Mouse (Mus musculus) cerebellum, adult 11-12 months (tissue): ENCODE results near the gene Cdc42bpa.

Experiments
- DNase-seq: peaks from one replicate; pipeline ENCODE4 v3.0.0; 2022

The Cdc42bpa gene

DNA sequence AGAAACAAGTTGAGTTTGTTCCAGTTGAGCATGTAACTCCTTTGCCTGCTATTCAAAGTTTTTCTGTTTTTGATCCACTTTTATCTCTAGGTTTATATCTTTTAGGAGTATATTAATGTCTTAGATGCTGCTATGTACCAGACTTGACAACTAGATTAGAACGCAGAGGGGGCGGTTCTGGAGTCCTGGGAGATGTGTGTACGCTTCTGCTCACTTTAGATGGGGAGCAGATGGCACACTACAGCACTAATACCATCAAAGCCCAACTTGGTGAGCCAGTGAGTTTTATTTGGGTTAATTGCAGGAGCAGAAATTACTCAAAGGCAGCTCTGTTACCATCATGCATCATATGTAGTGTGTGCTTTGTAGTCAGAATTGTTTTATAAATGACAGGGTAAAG is 77.2 kb downstream of the Cdc42bpa start:
- DNase-seq: no peak

DNA sequence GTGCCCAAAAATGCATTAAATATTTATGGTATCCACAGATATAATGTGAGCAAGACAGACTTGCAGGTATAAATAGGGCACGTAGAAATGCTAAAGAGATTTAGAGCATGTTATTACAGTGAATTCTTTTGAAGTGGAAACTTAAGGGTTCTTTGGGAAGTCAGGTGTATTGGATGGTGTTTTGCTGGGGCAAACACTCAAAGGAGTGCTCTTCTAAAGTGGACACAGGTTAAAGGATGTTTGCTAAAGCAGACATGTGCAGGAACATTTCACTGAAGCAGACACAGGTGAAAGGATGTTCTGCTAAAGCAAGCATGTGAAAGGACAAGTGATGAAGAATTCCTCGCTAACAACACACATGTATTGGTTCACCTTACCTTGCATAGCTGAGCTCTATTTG is 83.9 kb downstream of the Cdc42bpa start:
- DNase-seq: no peak

GRCm38 (mm10) chr1:180045172-180045571 is 84.9 kb downstream of the Cdc42bpa start:
- DNase-seq: no peak

DNA sequence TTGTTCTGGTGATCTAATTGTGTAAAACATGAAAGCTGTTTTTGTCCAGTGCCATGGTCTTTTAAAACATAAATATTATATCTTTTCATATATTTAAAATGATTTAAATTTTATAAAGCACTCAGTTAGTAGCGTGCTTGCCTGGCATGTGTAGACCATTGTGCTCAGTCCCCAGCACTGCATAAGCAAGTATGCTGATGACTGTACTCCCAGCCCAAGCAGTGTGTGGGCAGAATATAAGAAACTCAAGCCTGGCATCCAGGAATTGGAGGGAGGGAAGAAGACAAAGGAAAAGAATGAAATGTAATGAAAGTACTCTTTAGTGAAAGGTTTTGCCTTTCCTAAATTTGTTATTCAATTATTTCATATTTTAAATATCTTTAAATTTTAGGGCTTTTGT is 128.9 kb downstream of the Cdc42bpa start:
- DNase-seq: no peak

- DNase-seq: no peak
These were observed 138.2 kb downstream of the Cdc42bpa start for GRCm38 (mm10) chr1:180098426-180098825.

- DNase-seq: no peak
These were observed 144.3 kb downstream of the Cdc42bpa start for GRCm38 (mm10) chr1:180104567-180104966.

GRCm38 (mm10) chr1:180109050-180109449 is 148.8 kb downstream of the Cdc42bpa start:
- no peak for DNase-seq

DNA sequence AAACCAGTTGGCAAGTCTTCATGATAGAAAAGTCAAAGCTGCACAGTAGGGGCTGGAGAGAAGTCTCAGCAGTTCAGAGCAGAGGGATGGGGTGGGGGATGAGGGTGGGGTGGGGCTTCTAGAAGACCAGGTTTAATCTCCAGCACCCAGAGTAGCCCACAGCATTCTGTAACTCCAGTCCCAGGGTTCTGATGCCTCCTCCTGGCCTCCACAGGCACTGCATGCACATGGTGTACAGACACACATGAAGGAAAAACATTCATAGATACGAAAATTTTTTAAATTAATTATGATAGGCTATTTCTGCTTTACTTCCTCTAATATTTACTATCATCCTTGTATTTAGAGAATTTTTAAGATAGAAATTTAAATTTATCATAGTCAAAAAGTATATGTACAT is 156.3 kb downstream of the Cdc42bpa start:
- DNase-seq: no peak

DNA sequence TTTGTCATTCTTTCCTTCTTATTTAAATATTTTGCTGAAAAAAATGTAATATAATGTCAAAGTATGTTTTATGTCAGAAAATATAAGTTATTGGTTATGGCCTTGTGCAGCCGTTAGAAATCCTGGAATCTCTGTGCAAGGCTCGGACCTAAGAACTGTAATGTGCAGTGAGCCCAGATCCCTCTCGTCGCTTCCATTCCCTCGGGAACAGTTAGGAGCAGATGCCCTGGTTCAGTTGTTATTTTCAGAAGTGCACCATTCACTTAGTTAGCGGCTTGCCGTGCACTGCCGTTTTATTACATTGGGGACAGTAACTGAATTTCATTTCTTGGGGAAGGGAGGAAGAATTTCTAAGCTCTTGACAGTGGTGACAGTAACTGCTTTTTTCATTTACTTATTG is 158.0 kb downstream of the Cdc42bpa start:
- no peak for DNase-seq

- DNase-seq: no peak
These were observed 168.0 kb downstream of the Cdc42bpa start for GRCm38 (mm10) chr1:180128077-180128792.

DNA sequence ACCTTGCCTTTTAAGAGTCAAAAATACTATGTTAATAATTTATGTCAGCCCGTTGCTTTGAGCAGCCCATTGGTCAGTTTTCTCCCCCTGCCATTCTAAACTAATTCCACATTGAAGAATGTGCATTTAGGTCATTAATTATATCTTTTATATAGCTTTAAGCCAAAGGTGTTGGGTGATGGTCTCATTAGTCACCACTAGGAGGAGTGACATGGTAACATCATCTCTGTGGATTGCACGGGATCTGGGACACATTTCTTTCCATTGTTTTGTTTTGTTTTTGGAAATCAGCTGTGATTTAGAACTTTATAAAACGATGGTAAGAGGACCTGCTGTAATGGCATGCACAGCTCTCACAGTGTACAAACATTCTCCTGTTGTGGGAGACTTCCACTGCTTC is 171.1 kb downstream of the Cdc42bpa start:
- no peak for DNase-seq

- no peak for DNase-seq
These were observed 171.9 kb downstream of the Cdc42bpa start for GRCm38 (mm10) chr1:180132187-180132586.

DNA sequence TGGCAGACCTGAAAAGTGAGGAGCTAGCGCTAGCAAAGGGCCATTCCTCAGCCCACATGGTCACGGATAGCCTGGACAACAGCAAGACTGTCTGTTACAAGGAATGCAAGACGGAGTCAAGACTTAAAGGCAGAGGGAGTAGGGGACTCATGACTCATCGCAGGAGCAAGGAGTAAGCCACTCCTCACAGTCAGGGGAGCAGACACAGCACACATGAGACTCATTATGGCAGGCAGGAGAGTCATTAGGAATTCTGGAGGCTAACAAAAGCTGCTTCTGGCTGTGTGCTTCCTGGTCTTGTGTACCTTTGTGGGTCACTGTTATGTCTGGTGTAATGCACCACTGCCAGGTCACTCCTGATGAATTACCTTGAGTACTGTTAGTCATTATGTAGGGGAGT is 178.9 kb downstream of the Cdc42bpa start:
- DNase-seq: no peak

DNA sequence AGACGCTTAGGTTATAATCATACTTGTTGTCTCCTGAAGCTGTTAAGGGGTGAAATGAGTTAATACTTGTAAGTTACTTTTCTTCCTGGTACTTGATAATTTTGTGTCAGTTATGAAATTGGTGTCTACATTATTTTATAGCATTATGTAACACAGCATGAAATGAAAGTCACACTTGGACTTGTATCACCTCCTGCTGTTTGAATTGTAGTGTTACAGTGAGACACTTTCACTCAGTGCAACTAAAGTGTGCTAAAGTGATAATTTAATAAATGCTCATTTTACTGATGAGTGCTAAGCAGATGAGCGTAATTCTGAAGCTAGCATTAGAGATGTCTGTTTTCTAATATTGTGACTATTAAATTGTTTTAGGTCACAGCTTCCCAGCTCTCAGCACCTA is 180.7 kb downstream of the Cdc42bpa start:
- DNase-seq: no peak

DNA sequence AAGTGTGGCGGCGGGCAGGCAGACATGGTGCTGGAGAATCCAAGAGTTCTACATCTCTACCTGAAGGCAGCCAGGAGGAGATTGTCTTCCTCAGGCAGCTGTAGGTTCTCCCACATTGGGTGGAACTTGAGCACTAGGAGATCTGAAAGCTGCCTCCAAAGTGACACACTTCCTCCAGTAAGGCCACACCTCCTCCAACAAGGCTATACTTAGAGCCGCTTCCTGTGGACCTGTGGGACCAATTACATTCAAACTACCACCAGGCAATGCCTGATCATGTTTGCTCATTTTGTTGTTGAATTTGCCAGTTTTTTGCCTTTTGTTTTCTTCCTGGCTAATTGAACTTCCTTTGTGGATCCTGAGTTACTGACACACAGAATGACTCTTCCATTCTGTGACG is 187.8 kb downstream of the Cdc42bpa start:
- DNase-seq: no peak

DNA sequence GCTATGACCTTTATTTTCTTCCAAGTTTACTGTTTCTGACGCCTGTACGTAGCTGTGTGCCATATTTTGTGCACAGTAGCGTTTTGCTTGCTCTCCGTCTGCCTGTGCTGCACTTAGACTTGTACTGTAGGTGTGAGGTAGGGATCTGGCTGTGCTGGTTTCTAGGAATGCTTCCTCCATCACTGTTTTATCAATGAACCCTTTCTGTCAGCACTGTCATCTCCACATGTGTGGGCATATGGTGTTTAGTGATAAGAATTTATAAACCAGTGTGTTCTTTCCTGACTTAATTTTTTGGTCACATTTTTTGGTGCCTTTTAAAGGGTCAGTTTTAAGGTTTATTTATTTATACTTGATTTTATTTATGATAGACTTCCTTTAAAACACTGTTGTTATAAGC is 188.3 kb downstream of the Cdc42bpa start:
- DNase-seq: no peak

DNA sequence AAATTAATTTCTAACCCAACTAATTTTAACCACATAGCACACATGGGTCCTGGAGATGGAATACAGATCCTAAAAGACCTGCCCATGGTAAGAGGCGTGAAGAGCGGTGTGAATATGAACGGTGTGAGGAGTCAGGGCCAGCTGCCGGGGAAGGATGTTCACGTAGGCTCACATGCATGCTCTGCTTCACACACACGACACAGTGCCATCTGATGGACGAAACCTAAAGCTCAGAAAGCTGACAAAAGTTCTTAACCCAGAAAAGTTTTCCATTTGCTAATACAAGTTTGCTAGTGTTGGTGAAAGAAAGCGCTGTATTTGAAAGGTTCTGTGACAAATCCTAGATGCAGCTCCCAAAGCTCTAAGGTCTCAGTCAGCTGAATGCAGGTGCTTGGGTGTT is 190.9 kb downstream of the Cdc42bpa start:
- DNase-seq: no peak

GRCm38 (mm10) chr1:180158648-180159047 is 198.4 kb downstream of the Cdc42bpa start:
- no peak for DNase-seq

DNA sequence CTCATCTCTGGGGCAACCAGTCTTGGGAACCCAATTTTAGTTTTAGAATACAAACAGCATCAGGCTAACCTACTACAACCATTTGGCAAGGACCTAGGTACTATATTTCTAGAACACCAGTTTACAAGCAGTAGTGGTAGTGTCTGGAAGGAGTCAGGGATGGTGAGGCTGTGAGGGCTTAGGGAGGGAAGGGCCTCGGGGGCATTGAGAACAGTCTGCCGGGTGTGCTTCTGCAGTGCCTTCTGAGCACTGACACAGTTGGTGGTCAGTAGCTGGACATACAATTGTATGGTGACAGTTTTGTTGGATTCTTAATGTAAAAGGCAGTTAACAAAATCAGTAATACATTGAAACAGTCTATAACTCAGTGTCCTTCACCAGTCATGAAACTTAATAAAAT is 200.3 kb downstream of the Cdc42bpa start:
- no peak for DNase-seq

DNA sequence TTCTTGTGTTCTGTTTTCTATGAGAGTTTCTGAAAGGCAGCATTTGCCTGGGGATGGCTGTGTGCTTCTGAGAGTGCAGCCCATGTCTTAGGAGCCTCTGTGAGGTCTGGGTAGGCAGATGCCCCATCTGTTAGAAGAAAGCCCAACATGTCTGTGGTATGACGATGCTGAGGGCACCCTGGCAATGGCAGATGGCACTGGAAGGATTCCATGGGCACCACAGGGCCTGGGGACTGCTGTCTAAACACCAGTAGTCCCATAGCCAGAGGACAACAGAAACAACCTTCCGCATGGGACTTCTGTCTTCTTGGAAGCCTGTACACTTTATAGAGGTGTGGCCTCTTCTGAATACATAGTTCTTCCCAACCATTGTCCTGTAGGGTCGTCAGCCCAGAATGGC is 200.9 kb downstream of the Cdc42bpa start:
- peak; percentile 66 for DNase-seq

DNA sequence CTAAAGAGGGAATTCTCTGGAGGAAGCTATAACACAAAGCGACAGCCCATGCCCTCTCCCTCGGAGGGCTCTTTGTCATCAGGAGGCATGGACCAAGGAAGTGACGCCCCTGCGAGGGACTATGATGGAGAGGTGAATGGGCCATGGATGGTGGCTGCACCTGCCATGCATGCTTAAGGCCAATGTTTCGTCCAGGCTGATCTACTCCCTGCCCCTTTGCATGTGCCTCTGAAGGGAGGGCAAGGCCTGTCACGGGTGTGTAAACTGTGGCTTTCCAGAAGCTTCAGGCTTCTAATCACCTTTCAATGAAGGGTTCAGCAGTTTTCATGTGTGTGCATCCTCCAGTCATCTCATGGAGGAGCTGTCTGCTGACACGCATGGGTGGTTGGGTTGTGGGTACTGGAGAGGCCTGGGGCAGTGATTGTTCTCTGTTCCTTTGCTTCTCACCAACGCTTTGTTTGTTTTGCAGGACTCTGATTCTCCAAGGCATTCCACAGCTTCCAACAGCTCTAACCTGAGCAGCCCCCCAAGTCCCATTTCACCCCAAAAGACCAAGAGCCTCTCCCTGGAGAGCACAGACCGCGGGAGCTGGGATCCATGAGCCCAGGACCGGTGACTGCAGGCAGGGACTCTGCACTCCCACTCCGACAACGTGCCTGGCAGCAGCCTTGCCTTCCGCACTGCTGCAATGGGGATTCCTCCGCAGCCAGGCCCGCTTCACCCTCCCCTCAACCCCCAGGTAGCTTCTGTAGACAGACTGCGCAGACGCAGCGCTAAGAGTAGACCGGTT is 201.5 kb downstream of the Cdc42bpa start:
- no peak for DNase-seq

DNA sequence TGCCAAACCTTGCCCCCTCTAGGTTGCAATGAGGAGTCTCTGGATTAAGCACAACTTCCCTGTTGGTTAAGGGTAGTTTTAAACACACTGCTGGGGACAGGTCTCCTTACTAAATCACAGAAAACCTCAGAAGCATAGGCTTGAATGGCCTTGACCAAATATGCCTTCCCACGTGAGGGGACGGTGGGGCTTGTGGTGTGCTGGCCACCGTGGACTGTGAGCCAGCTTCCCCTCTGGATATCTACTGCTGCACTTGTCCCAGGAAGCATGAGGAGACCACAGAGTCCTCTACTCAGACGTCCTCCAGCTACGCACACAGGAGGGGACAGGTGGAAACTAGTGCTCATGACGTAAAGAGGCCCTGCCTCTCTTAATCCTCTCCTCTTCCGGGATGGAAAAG is 202.7 kb downstream of the Cdc42bpa start:
- no peak for DNase-seq

DNA sequence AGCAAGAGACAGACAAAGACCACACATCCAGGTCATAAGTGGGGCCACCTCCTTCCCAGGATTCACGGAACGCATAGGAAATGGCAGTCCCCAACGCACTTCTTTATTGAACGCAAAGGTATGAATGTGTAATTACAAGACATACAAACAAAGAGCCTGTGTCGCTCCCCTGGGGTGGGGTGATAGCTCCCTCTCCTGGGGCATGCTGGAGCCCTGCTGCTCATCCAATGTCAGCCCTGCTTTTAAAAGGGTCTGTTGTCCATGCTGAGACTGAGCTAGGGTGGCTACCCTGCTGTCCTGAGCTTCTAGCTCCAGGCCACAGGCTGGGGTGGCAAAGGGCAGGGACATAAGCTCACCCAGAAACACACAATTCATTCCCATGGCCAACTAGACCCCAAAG is 206.3 kb downstream of the Cdc42bpa start:
- DNase-seq: no peak

- DNase-seq: peak; percentile 64
These were observed 208.0 kb downstream of the Cdc42bpa start for GRCm38 (mm10) chr1:180168294-180168693.

DNA sequence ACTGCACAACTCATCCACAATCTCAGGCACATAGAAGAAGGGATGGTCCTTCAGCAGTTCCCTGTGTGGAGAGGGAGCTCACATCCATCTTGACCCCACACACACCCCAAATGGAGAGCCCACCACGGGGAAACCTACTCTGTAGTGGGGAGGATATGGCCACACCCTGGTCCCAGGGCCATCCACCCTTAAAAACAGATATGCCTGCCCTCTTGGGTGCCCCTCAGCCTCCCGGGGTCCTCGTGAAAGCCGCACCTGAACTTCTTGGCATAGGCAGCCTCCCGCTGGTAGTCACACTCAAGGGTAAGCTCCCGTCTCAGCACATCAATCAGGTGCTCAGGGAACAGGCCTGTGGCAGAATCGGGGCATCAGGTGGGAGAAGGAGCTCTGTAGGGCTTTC is 208.9 kb downstream of the Cdc42bpa start:
- DNase-seq: no peak
